Mouse (Mus musculus) gastrocnemius, postnatal 36 days (tissue): Measurements from ENCODE around the gene Ext2. TPM values are rescaled to one million over a fixed set of nuclear protein-coding genes. Genes with fewer than 3 reads are reported as not detected.

Source experiments
- DNase-seq, 2 experiments: peaks; one replicate each; pipeline ENCODE4 v3.0.0; 2022
- intact Hi-C: fragments of 180-260 bp; cut with DNase I; formaldehyde crosslinking; loops from one replicate; pipeline ENCODE4 v1.15.1; 2025
- total RNA-seq, 2 experiments: library from RNA; stranded (reverse); gene quantifications; 2 replicates each; pipeline ENCODE4 v1.2.3; 2021

Gene Ext2
- total RNA-seq, 2 experiments from 2014 or later, result 32.8 to 35.2 TPM

DNA sequence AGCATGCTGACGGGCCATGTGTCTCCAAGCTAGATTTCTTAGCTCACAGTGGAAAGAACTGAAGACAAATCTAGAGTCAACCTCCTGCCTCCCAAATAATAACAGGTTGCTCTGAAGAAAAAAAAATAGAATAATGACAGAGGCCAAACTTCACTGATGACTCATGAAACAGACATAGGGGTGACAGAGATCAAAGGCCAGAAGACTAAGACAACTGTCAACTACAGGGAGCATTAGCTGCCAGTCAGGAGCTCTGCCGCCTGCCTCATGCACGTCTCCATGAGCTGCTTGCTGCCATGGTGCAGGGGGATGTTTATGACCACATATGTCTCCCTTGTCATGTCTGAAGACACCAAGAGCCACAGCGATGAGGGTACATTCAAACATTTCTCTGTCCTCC is 75.7 kb downstream of the Ext2 start:
- no peak for DNase-seq
- intact Hi-C loops, result no loop called here

DNA sequence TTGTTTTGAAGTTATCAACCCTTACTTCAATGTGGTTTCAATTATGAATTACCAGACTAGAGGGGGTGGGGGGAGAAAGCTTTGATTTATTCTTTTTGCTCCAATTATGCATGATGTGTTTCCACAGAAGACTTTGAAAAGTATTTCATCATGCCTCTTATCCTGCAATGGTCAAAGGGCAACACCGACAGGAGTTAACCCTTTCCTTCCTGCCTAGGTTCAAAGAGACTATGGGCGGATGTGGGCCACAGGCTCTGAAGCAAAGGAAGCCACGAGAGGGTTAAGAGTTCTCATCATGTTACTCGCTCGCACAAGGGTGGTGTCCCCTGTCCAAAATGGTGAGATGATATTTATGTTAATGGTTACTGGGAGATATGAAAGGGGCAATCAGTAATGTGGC is 76.2 kb downstream of the Ext2 start:
- DNase-seq, result no peak
- intact Hi-C loops, result no loop called here

DNA sequence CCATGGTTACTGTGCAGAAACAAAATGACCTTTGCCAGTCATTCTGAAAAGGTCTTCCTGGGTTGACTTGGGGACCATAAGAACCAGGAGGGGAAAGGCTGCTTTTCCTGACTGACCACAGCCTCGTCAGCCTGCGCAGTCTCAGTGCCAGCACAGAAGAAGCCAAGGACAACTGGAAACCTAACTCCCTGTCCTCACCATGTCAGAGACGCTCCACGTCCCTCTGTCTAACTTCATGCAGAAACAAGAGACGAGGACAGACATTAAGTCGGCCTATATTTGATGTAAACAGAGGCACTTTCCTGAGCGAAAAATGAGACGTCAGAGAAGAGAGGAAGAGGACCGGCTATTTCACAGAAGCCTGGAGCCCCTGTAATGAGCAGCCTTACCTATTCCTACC is 76.6 kb downstream of the Ext2 start:
- intact Hi-C loops, result no loop called here
- no peak for DNase-seq

DNA sequence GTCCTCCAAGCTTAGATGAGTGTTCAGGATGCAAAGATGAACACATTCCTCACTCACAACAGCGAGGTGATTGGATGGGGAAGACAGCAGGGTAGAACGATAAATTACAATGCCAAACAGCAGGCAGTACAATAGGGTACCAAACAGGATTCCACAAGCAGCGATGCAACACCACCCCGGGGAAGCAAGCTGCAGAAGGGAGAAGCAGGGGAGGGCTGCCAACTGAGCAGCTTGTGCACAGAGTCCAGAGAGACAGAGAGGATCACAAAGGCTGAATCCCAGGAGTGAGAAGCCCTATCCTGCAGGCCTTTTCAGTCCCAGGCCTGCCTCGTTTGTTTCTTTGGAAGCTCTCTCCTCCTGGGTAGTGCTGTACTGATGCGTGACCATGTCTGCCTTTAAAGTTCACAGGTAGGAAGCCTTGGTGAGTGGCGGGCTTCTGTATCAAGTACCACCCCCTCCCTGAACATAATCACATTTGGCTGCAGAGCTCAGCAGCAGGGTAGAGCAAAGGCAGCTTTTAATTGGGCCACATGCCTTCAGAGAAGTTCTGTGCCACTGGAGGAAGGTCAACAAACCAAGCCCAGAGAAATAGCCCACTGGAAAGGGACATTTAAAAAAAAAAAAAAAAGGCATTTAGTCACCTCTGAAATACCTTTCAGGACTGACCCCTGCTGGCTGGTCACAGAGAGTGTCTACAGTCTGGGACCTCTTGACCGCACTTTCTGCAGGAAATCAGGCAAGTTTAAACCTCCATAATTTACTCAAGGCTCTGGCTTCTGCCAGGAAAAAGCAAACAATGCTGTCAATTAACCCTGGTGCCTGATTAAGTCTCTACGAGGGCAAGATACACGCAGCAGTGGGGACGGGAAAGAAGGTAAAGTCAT is 77.8 kb downstream of the Ext2 start:
- no peak for DNase-seq
- intact Hi-C loops, result no loop called here

DNA sequence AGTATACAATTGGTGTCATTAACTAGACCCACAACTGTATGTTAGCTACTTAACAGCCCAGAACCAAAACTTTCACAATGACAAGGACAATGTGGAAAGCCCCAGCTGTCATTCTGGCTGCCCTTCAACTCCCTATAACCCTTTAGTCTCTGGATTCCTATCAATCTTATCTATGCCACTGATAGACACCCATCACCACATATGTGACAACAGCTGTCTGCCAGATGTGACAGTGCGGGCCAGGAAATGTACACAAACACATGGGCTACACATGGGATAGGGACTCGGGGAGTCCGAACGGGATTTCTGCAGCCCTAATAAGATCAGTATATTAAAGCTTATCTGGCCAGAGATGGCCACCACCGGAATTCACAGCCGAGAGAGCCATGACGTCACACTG is 80.7 kb downstream of the Ext2 start:
- intact Hi-C loops, result no loop called here
- no peak for DNase-seq

DNA sequence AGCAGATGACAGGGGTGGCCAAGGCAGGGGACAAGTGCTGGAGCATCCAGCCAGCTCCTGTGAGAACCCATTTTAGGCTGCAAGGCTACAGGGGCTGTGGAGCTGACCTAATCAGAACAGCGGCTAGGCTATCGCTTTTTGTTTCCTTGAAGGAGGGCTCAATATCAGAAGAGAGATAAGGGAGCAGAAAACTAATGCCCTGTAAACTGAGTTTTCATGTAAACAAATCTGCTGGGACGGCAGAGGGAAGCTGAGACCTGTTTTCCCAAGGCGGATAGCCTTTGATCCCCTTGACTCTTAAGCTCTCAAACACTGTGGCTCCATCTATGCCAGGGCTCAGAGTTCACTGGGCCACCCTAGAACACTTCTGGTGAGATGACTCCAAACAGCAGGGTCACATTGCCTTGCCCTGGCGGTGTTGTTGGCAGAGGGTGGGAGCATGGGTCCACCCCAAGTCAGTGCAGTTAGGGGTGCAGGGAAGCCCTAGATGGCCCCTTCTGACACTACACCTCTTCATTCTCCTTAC is 83.3 kb downstream of the Ext2 start:
- intact Hi-C loops, result no loop called here
- no peak for DNase-seq

DNA sequence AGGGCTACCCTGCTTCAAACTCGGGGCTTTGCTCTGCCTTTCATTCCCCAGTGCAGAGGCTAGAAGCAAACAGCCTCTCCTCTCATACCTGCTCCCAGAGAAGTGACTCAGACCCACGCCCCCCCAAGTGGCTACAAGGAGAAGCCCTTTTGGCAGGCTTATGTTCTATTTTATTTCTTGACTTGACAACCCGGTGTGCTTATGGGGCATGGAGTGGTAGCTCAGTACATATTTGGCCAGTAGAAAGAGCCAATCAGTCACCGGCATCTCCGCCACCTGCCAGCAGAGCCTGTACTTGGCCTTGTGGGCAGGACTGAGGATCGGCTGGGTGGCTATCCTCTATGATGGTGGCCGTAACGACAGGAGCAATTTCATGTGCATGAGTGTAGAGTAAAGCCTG is 85.2 kb downstream of the Ext2 start:
- intact Hi-C loops, result no loop called here

DNA sequence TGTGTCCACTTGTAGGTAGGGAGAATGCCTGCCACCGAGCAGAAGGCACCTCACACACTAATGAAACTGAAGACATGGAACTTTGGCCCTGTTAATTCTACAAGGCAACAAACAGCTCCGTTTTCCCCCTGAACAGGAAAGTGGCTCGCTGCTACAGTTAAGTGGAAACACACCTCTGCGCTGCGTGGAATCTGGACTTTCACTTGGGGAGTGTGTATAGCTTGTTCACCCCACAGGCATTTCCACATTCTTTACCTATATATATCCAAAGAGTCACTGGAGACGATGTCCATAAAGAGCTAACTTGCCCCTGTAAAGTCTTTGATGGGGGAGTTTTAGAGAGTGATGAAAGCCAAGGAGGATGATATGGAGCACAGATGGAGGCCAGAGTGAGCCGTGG is 89.7 kb downstream of the Ext2 start:
- intact Hi-C loops, result no loop called here
- no peak for DNase-seq

More for the DNA sequence above, 85.2 kb downstream of the Ext2 start:
- no peak for DNase-seq

DNA sequence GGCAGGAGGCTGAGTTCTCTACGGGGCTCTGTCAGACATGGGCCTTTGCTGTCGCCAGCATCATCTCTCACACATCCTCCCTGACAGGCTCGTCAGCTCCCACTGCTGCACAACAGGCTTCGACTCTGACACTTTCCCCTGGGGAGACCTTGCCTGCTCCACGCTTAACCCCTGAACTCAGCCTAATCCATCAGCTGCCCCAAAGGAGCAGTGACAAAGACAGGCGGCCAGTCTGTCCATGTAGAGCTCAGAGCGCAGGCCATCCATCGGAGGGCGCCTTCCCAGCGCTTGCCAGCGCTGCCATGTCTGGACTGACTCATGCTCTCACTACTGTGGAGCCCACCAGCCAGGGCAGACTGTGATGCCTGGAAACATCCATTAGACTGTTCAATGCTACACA is 92.8 kb downstream of the Ext2 start:
- no peak for DNase-seq
- intact Hi-C loops, result no loop called here

DNA sequence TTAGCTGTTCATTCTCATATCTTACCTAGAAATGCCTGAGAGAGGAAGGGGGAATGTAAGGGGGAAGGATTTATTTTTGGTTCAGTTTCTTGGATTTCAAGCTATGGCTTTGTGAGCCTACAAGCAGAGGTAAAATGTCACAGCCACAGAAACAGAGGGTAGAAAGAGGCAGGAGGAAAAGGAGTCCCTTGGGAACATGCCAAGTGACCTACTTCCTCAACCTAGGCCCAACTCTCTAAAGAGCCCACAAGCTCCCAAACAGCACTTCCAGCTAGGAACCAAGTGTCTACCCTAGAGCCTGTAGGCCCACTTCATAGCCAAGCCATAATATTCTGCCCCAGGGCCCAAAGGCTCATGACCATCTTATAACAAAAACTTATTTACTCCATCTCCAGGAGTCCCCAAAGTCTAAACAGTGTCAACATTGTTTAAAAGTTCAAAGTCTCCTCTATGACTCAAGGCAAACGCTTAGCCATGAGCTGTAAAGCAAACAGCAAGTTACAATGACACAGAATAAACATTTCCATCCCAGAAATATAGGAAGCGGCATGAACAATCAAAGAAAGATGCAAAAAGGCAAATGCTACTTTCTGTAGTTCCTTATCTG is 99.1 kb downstream of the Ext2 start:
- intact Hi-C loops, result no loop called here
- no peak for DNase-seq

DNA sequence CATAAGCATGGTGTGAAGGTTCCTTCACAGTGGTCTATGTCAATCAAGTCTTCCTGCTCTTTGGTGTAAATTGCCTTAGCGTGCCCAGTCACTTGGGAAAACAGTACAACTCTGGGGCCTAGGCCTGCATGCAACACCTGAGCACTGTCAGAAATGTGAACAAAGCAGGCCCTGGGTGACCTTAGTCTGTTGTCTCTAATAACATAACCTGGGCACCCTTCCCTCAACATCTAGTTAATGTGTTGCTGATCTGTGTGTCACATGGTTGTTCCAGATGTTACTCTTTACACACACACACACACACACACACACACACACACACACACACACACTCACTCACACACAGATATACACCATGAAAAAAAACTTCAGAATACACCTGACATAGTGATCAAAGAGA is 101.4 kb downstream of the Ext2 start:
- no peak for DNase-seq
- intact Hi-C loops, result no loop called here

DNA sequence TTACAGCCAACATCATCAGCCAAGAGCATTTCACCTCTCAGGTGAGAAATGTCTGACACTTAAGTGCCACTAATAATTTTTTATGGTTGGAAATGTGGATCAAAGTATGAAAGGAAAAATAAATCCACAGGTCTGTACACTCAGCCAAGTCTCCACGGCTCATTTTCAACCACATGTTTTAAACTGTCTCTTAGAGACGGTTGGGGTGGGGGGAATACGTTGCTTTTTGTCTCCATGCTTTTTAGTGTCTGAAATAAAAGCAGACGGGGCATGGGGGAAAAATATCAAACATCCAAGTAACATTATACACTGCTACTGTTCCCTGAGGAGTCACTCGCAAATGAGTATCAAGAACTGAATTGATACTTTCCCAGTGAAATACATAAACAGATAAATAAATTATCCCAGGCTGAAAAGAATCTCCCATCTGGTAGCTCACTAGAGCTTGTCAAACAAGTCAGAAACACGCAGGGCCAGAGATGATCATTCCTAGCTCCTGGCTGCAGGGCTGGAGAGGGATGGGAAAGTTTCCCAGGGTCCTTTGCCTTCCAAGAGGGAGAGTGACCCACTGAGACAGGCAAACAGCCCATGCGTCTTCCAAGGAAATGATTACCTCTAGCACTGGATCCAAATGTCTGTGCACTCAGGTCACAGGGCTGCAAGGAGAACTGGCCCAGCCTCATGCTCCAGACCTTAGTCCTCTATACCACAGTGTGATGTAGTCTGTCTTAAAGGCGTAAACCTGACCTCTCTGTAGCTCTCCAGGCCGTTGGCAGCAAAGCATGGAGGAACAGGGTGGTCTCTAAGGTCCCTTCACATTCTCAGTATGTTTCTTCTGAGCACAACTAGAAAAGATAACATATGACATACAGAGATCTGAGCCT is 102.3 kb downstream of the Ext2 start:
- no peak for DNase-seq
- intact Hi-C loops, result no loop called here

DNA sequence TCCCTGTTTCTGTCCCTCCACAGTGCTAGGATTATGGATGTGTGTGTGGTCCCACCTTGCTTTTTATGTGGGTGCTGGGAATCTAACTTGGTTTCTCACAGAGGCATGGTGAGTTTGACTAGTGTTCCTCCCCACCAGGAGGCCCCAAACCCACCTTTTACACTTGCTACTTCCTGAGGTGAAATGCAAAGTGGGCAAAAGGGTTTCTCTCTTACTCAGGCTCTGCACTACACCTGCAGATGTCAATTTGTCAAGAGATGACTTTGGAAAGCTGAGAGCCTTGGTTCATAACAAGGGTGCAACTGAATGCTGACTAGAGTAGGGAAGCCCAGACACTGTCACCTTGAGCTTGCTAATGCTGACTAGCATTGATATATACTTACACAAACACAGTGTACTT is 109.1 kb downstream of the Ext2 start:
- intact Hi-C loops, result no loop called here
- DNase-seq, result no peak

DNA sequence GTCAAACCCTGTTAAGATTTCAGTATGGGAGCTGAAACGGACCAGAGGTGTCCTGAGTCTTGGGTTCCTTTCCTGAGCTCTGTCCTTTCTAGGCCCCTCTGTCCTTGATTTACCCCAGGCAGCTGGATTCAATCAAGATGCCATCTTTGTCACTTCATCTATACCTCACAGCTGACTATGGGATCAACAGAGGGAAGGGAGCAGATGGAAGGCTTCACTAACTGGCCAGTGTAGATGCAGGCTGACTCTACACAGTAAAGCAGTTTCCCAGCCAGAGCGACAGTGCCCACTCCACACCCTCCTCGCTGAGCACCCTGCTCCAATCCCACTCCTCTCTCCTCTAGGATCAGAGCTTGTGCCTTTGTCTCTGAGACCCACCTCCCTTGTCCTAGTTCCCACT is 110.9 kb downstream of the Ext2 start:
- no peak for DNase-seq
- intact Hi-C loops, result no loop called here

DNA sequence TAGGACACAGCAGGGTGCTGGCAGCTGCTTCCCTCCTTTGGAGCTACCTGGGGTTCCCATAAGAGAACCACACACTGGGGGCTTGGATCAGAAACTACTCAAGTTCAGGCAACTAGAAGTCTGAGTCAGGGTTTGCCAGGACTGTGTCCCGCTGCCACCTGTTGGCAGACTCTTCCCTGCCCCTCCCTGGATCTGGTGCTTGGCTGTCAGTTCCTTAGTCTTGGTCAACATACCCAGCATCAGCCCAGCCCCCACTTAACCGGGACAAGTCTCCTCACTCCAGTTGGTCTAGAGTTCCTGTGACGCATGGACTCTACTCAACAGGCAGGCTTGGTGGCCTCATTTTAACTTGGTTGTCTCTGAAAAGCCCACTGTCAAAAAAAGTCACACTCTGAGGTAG is 112.7 kb downstream of the Ext2 start:
- peak in 1 of 2 experiments; percentile 36 for DNase-seq
- intact Hi-C loops, result no loop called here

DNA sequence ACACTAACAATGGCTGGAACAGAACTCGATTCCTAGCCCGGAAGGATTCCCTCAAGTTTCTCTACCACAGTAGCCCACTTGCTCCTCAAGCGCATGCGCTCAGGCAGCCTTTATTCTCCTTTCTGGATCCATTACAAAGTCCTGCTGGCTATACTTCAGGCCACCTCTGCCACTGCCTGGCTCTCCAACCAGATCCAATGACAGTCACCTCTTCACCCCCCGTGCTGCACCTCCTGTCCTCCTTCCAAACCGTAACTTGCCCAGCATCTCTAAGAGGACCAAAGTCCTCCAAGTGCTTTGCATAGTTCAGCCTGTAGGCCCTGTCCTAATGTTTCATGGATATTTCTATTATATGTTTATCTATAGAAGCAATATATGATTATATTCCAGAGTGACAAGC is 113.1 kb downstream of the Ext2 start:
- DNase-seq, result no peak

DNA sequence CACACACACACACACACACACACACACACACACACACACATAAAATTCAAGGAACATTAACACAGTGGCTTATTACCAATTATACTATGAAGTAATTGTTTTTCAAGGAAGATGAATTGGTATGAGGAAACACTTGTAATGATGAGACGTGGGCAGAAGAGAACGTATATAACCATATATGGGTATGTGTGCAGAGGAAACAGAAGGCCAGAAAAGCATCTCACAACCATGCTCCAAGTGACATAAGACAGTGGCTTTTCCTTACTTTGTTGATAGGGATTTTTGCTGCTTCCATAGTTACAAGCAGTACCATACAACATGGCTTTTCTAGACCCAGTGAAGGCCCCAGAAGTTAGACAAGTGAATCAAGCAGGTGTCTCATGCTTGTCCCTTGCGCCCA is 115.5 kb downstream of the Ext2 start:
- intact Hi-C loops, result no loop called here
- no peak for DNase-seq

More for the DNA sequence above, 113.1 kb downstream of the Ext2 start:
- intact Hi-C loops, result no loop called here

DNA sequence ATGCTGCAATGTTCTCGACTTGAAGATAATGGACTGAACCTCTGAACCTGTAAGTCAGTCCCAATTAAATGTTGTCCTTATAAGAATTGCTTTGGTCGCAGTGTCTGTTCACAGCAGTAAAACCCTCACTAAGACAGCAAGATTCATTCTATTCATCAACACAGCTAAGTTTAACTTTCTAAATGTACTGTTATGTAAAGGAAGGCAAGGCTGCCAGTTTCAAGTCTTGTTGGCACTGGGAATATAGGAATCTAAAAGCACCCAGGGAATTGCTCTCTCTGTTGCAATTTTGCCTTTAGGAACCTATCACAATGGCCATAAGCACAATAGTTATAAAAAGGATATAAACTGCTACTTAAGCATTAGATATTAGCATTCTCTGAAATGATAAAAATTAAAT is 116.0 kb downstream of the Ext2 start:
- DNase-seq, result no peak
- intact Hi-C loops, result no loop called here

DNA sequence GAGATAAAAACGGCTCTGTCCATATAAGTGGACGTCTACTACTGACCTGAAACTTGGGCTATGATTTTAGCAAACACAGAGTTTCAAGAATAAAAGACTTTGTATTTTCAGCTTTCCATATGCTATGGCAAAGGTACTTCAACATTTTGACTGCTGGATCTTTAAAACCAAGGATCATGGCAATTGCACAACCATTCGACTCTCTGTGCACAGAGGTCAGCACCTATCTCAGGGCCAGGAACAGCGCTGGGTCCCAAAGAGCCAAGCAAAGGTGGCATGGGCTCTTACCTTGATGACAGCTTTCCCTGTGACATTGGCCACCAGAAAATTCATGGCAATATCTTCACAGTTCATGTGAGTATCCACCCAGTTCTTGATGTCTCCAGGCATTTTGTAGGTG is 118.2 kb downstream of the Ext2 start:
- intact Hi-C loops, result no loop called here
- DNase-seq, result no peak

DNA sequence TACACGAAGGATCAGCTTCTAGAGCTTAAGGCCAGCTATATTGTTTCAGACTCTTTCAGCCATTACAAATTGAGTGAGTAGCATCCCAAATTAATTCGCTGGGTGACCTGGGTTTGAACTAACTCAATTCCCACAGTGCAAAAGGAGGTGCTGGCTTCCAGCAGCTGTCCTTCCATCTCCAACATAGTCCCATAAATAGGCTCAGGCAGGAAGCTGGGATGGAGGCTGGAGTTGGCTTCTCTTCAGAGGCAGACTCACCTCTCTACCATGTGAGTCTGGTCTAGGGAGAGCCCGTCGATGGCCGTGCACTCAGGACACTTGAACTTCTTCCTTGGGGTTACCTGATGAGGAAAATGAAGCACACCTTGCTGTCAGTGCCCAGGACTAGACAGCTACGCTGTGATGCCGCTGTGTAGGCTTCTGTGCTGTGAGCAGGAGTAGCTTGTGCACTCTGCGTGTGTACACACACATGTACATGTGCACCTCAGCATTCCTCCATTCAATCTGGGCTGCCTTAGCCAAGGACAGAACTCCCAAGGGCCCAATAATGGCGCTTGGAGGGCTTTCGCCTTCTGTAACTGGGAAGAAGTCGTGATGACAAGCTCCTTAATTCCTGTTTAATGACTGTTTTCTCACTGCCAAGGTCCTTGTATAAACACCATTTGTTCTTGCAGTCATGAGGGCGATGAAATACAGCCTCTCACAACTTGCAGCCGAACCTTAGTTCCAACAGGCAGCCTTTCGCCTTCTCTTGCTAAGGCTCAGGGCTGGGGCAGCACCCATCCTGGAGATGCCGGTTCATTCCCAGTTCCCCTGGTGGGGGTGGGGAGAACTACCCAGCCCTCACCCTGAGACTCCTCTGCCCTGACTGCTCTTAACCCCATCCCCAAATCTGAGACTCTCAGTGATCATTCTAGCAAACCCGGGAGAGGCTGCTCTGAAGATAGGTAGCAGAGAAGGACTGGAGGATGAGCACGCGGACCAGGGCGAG is 119.1 kb downstream of the Ext2 start:
- intact Hi-C loops, result no loop called here
- no peak for DNase-seq
